Mouse (Mus musculus): Measurements from ENCODE around the gene Mrpl53.

DNA sequence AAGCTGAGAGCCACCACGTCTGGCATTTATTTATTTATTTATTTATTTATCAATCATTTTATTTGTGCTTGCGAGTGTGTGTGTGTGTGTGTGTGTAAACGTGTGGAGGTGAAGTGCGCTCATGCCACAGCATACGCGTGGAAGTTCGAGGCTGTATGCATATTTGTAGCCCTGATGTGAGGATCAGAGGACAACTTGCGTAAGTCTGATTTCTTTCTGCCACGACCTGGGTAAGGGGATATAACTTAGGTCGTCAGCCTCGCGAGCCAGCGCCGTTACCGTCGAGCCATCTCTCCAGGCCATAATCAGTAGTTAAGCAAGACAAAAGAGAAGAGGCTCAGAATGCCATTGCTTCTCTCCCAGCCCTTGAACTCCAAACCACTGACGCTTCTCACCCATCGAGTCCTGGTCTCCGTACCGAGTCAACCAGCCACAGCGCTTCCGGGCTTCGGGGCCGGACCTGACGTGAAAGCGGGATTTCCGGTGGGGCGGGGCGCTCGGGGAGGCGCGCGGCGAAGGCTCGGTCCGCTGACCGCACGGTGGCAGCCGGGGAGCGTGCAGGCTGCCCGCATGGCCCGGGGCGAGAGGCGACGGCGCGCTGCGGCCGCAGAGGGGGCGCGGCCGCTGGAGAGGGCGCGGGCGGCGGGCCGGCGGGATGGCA lies 6.3 kb downstream of the Mrpl53 start, which contains the start of gene Mogs:
- TF ChIP-seq CTCF (IDR thresholded peaks at IDR 0.05; ENCODE audit: control insufficient read depth, insufficient read depth, insufficient replicate concordance, low read depth, low read length) (no peak), POLR2A (IDR thresholded peaks at IDR 0.05; ENCODE audit: control insufficient read depth, low read depth, low read length) (peak; percentile 83)
